Mouse (Mus musculus): ENCODE data around the gene Agbl2.

- no peak for TF ChIP-seq GATA1 (IDR thresholded peaks at IDR 0.05; ENCODE audit: borderline replicate concordance, low read length)
- no peak for TF ChIP-seq FLI1 (IDR thresholded peaks at IDR 0.05; ENCODE audit: low read length)
These were observed 43.2 kb upstream of the Agbl2 start for GRCm38 (mm10) chr2:90739327-90739726.

All from megakaryocyte, embryonic 14.5 days (primary cell).